Mouse (Mus musculus) liver, postnatal 0 days (tissue): Measurements from ENCODE around the gene Tlr2.

Source experiments
- CTCF ChIP-seq: sonication (generic); IDR thresholded peaks from 2 replicates; pipeline ENCODE4 v1.5.1; 2016; ENCODE audit warnings: antibody characterized with exemption, low read depth
- EP300 ChIP-seq: IDR thresholded peaks from 2 replicates; pipeline ENCODE4 v1.6.1; 2016; ENCODE audit warnings: antibody characterized with exemption, low read depth, mild to moderate bottlenecking

- TF ChIP-seq CTCF = no peak
- TF ChIP-seq EP300 = peak; percentile 26; the same call in 1 of the 2 replicates
Measured at GRCm38 (mm10) chr3:83859595-83859994, 18.0 kb upstream of the Tlr2 start.
